Mouse (Mus musculus): ENCODE measurements around the gene Gm20388.

DNA sequence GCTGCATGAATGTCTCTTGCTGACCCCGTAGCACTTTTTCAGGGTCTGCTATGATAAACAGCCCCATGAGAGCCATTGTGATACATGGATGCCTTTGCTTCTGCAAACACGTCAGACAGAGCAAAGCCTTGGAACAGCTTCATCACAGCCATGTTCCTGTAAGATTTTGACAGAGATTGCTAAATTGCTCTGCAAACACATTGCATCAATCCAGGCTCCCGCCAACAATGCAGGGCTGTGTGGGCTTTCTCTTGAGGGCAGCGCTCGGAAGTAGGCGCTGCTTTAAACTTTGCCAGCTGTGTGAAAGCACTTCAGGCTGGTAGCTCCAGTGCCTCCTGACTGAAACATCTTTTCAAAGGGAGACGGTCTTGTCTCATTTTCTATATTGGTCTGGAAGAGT, 4289.8 kb downstream of the Gm20388 start:
- TF ChIP-seq CTCF (IDR thresholded peaks at IDR 0.05; ENCODE audit: low read depth) (no peak), EP300 (optimal IDR thresholded peaks at IDR 0.05) (no peak)
